Mouse (Mus musculus) MEL (cell line): ENCODE data around the gene Gm26938. TPM values are rescaled to one million over a fixed set of nuclear protein-coding genes. Genes with fewer than 3 reads are reported as not detected.

Experiments used
- DNase-seq: peaks from one replicate; pipeline ENCODE4 v3.0.0; 2011; ENCODE audit warnings: low read depth, low spot score
- H3K27ac ChIP-seq: 2 replicates; pipeline ENCODE4 v1.5.1; 2012; ENCODE audit warnings: low read depth, mild to moderate bottlenecking, control low read depth, low read length, moderate library complexity; ENCODE audit not compliant: control insufficient read depth
- H3K27me3 ChIP-seq, 2 experiments: fragments of 150-350 bp in 1 of 2; sonication (generic) in 1 of 2; 2 replicates each; pipeline ENCODE4 v1.6.1; 2012; ENCODE audit warnings: low read length in 2 of 2, mild to moderate bottlenecking in 2 of 2, improper control_type of control experiment in 1 of 2, moderate library complexity in 1 of 2; ENCODE audit not compliant: insufficient read depth in 2 of 2, control insufficient read depth in 1 of 2
- H3K36me3 ChIP-seq, 2 experiments: 2 replicates each; pipeline ENCODE4 v1.6.1; 2012 to 2014; ENCODE audit warnings: low read length in 2 of 2, improper control_type of control experiment in 1 of 2, inconsistent platforms in 1 of 2, mild to moderate bottlenecking in 1 of 2; ENCODE audit not compliant: insufficient read depth in 2 of 2, control insufficient read depth in 1 of 2
- H3K4me1 ChIP-seq, 2 experiments: fragments of 150-350 bp in 1 of 2; sonication (generic) in 1 of 2; 2 replicates each; pipeline ENCODE4 v1.6.1; 2012; ENCODE audit warnings: low read length in 2 of 2, improper control_type of control experiment in 1 of 2, mild to moderate bottlenecking in 1 of 2; ENCODE audit not compliant: insufficient read depth in 2 of 2, control insufficient read depth in 1 of 2
- H3K4me3 ChIP-seq, 2 experiments: fragments of 150-350 bp in 1 of 2; sonication (generic) in 1 of 2; 2 replicates each; pipeline ENCODE4 v1.5.1; 2012; ENCODE audit warnings: low read depth in 2 of 2, low read length in 2 of 2, mild to moderate bottlenecking in 2 of 2, moderate library complexity in 2 of 2, control low read depth in 1 of 2, improper control_type of control experiment in 1 of 2; ENCODE audit not compliant: control insufficient read depth in 1 of 2, insufficient read depth in 1 of 2
- H3K79me2 ChIP-seq: 2 replicates; pipeline ENCODE4 v1.6.1; 2012; ENCODE audit warnings: mild to moderate bottlenecking, low read length, moderate library complexity; ENCODE audit not compliant: control insufficient read depth, poor library complexity, insufficient read depth
- H3K9ac ChIP-seq: 2 replicates; pipeline ENCODE4 v1.6.1; 2012; ENCODE audit warnings: low read depth, mild to moderate bottlenecking, control low read depth, low read length, moderate library complexity; ENCODE audit not compliant: control insufficient read depth, poor library complexity, severe bottlenecking
- H3K9me3 ChIP-seq: fragments of 150-350 bp; sonication (generic); replicated peaks from 2 replicates; pipeline ENCODE4 v1.6.1; 2012; ENCODE audit warnings: mild to moderate bottlenecking, low read length, improper control_type of control experiment, moderate library complexity; ENCODE audit not compliant: insufficient read depth
- ELF1 ChIP-seq: IDR thresholded peaks from 2 replicates; pipeline ENCODE4 v1.6.1; 2014; ENCODE audit warnings: low read depth, mild to moderate bottlenecking, inconsistent platforms, low read length, improper control_type of control experiment, moderate library complexity
- EP300 ChIP-seq, 2 experiments: IDR thresholded peaks; 2 replicates each; pipeline ENCODE4 v1.6.1; 2011; ENCODE audit warnings: improper control_type of control experiment in 2 of 2, low read length in 2 of 2, low read depth in 1 of 2, mild to moderate bottlenecking in 1 of 2
- ETS1 ChIP-seq: IDR thresholded peaks from 2 replicates; pipeline ENCODE4 v1.6.1; 2012; ENCODE audit warnings: low read depth, mild to moderate bottlenecking, inconsistent platforms, low read length, improper control_type of control experiment, moderate library complexity
- GABPA ChIP-seq: IDR thresholded peaks from 2 replicates; pipeline ENCODE4 v1.6.1; 2012; ENCODE audit warnings: low read depth, mild to moderate bottlenecking, inconsistent platforms, low read length, improper control_type of control experiment, moderate library complexity
- HCFC1 ChIP-seq: IDR thresholded peaks from 2 replicates; pipeline ENCODE4 v1.6.1; 2012; ENCODE audit warnings: low read depth, mild to moderate bottlenecking, inconsistent platforms, low read length, improper control_type of control experiment, moderate library complexity
- KAT2A ChIP-seq: conservative IDR thresholded peaks from 2 replicates; pipeline ENCODE4 v1.6.1; 2012; ENCODE audit warnings: low read depth, low read length, improper control_type of control experiment, inconsistent platforms
- MAFK ChIP-seq: IDR thresholded peaks from 2 replicates; pipeline ENCODE4 v1.6.1; 2011; ENCODE audit warnings: low read depth, mild to moderate bottlenecking, low read length, improper control_type of control experiment, borderline replicate concordance
- MAX ChIP-seq: IDR thresholded peaks from 2 replicates; pipeline ENCODE4 v1.6.1; 2011; ENCODE audit warnings: low read length, improper control_type of control experiment
- MAZ ChIP-seq: IDR thresholded peaks from 2 replicates; pipeline ENCODE4 v1.6.1; 2012; ENCODE audit warnings: low read depth, mild to moderate bottlenecking, inconsistent platforms, low read length, improper control_type of control experiment
- MXI1 ChIP-seq: IDR thresholded peaks from 2 replicates; pipeline ENCODE4 v1.6.1; 2011; ENCODE audit warnings: mild to moderate bottlenecking, low read depth, low read length, improper control_type of control experiment
- MYC ChIP-seq: IDR thresholded peaks from 2 replicates; pipeline ENCODE4 v1.6.1; 2011; ENCODE audit warnings: low read depth, mild to moderate bottlenecking, low read length, improper control_type of control experiment, moderate library complexity
- NELFE ChIP-seq: IDR thresholded peaks from 2 replicates; pipeline ENCODE4 v1.6.1; 2011; ENCODE audit warnings: low read depth, low read length, improper control_type of control experiment
- NRF1 ChIP-seq: IDR thresholded peaks from 2 replicates; pipeline ENCODE4 v1.6.1; 2014; ENCODE audit warnings: low read depth, mild to moderate bottlenecking, inconsistent platforms, low read length, improper control_type of control experiment, moderate library complexity; ENCODE audit not compliant: poor library complexity, insufficient read depth, severe bottlenecking
- POLR2A ChIP-seq, 2 experiments: IDR thresholded peaks; 2 replicates each; pipeline ENCODE4 v1.6.1; 2011 to 2012; ENCODE audit warnings: low read length in 2 of 2, mild to moderate bottlenecking in 2 of 2, control low read depth in 1 of 2, improper control_type of control experiment in 1 of 2, low read depth in 1 of 2, moderate library complexity in 1 of 2; ENCODE audit not compliant: control insufficient read depth in 1 of 2, insufficient read depth in 1 of 2, poor library complexity in 1 of 2
- POLR2AphosphoS2 ChIP-seq: IDR thresholded peaks from 2 replicates; pipeline ENCODE4 v1.6.1; 2011; ENCODE audit warnings: low read length, improper control_type of control experiment
- RAD21 ChIP-seq: IDR thresholded peaks from 2 replicates; pipeline ENCODE4 v1.6.1; 2011; ENCODE audit warnings: mild to moderate bottlenecking, low read depth, low read length, improper control_type of control experiment
- SIN3A ChIP-seq: IDR thresholded peaks from 2 replicates; pipeline ENCODE4 v1.6.1; 2012; ENCODE audit warnings: low read length, improper control_type of control experiment, inconsistent platforms
- TBP ChIP-seq: IDR thresholded peaks from 2 replicates; pipeline ENCODE4 v1.8.0; 2011; ENCODE audit warnings: low read depth, low read length, improper control_type of control experiment
- TCF12 ChIP-seq: IDR thresholded peaks from 2 replicates; pipeline ENCODE4 v1.6.1; 2014; ENCODE audit warnings: low read depth, mild to moderate bottlenecking, inconsistent platforms, low read length, improper control_type of control experiment, moderate library complexity
- USF1 ChIP-seq: IDR thresholded peaks from 2 replicates; pipeline ENCODE4 v1.6.1; 2014; ENCODE audit warnings: low read depth, mild to moderate bottlenecking, inconsistent platforms, low read length, improper control_type of control experiment, moderate library complexity
- ZKSCAN1 ChIP-seq: IDR thresholded peaks from 2 replicates; pipeline ENCODE4 v1.6.1; 2012; ENCODE audit warnings: low read depth, mild to moderate bottlenecking, inconsistent platforms, low read length, improper control_type of control experiment, moderate library complexity
- ZMIZ1 ChIP-seq: IDR thresholded peaks from 2 replicates; pipeline ENCODE4 v1.6.1; 2012; ENCODE audit warnings: low read depth, mild to moderate bottlenecking, inconsistent platforms, low read length, improper control_type of control experiment, moderate library complexity
- ZNF384 ChIP-seq: IDR thresholded peaks from 2 replicates; pipeline ENCODE4 v1.6.1; 2012; ENCODE audit warnings: low read depth, mild to moderate bottlenecking, inconsistent platforms, low read length, improper control_type of control experiment
- polyA plus RNA-seq, 2 experiments: library from polyadenylated mRNA; stranded (reverse) in 1 of 2; unstranded in 1 of 2; fragments of >175 nt in 1 of 2; fragments of >200 nt in 1 of 2; gene quantifications; 2 replicates each; pipeline versions ENCODE4 v1.2.1 to v1.2.4; 2012; ENCODE audit warnings: low replicate concordance in 2 of 2, low read depth in 1 of 2; ENCODE audit not compliant: insufficient read length in 2 of 2, insufficient read depth in 1 of 2, missing spikeins in 1 of 2
- total RNA-seq: library from RNA; depleted of rRNA; stranded (reverse); fragments of 300-350 nt; gene quantifications from 2 replicates; pipeline ENCODE4 v1.2.3, GENCODE M21; 2012; rRNA removed

The Gm26938 gene
- not detected in 2 replicates for total RNA-seq
- polyA plus RNA-seq: under 1 TPM in 1 of 2 experiments, not detected in 1; 0.11 TPM

- H3K9me3 ChIP-seq: no peaks in the 10 kb centered on the region
- peak within 1 kb of the TSS; percentile 80 for H3K27ac ChIP-seq
- H3K4me1 ChIP-seq: peaks cover 3 to 43% of the 10 kb centered on the region in 2 experiments; a peak in 3 of 4 replicates
- H3K27me3 ChIP-seq: no peaks in the 10 kb centered on the region
- peak within 1 kb of the TSS; percentile 80 for H3K4me3 ChIP-seq
- peak within 1 kb of the TSS; percentile 94 for H3K9ac ChIP-seq
- peaks cover 0 to 24% of the 10 kb centered on the region in 2 experiments; a peak in 3 of 4 replicates for H3K36me3 ChIP-seq
- peak; percentile 97 for TF ChIP-seq TBP
- TF ChIP-seq MYC: peak; percentile 82
- peak in 1 of 2 experiments; percentile 33; a peak in 2 of 4 replicates for TF ChIP-seq EP300 (IDR thresholded peaks at IDR 0.05; ENCODE audit: low read depth in 1 of 2, low read length in 2 of 2)
- TF ChIP-seq NRF1: peak; percentile 64
- 0 out of 2 replicates have a peak, but pooled peaks have one; percentile 53 for TF ChIP-seq ZMIZ1
- peak; percentile 59; the same call in 1 of the 2 replicates for TF ChIP-seq ETS1
- peak; percentile 88 for TF ChIP-seq MXI1
- TF ChIP-seq POLR2AphosphoS2: peak; percentile 85; the same call in 1 of the 2 replicates
- no peak for TF ChIP-seq GABPA
- TF ChIP-seq ELF1: peak; percentile 91
- TF ChIP-seq SIN3A: peak; percentile 96
- TF ChIP-seq NELFE: peak; percentile 93
- no peak for TF ChIP-seq USF1
- peak; percentile 74; the same call in 1 of the 2 replicates for TF ChIP-seq KAT2A
- no peak for TF ChIP-seq ZNF384
- TF ChIP-seq ZKSCAN1: no peak
- peak; percentile 97 for TF ChIP-seq HCFC1
- peak; percentile 86 for TF ChIP-seq TCF12
- no peak for TF ChIP-seq RAD21
- TF ChIP-seq MAFK: no peak
- TF ChIP-seq MAZ: peak; percentile 22; the same call in 1 of the 2 replicates
- peak; percentile 91 to 96 for TF ChIP-seq POLR2A (IDR thresholded peaks at IDR 0.05; ENCODE audit: control insufficient read depth in 1 of 2, insufficient read depth in 1 of 2, low read depth in 1 of 2, low read length in 2 of 2, poor library complexity in 1 of 2)
- peak; percentile 78 for TF ChIP-seq MAX
- DNase-seq: peak; percentile 94
- H3K79me2 ChIP-seq: peaks cover 19% of the 10 kb centered on the region
Measured at GRCm38 (mm10) chr5:139826357-139827055, at the start of gene Gm26938, which contains the start of gene Psmg3. Gm26938 (minus strand) TSS chr5:139826407. Psmg3 (minus strand) TSS chr5:139826885.
